Mouse (Mus musculus) kidney, adult 2 months (tissue): ENCODE measurements around the gene Atg4b.

Source experiments
- CTCF ChIP-seq: fragments of 200-500 bp; conservative IDR thresholded peaks from 2 replicates; pipeline ENCODE4 v1.5.1; 2011; ENCODE audit warnings: low read depth, mild to moderate bottlenecking, control low read depth, low read length, moderate library complexity, mixed read lengths; ENCODE audit not compliant: insufficient read depth, insufficient read length
- POLR2A ChIP-seq: fragments of 200-500 bp; IDR thresholded peaks from one replicate; pipeline ENCODE4 v1.6.1; 2011; ENCODE audit warnings: low read depth, low read length, control low read depth

DNA sequence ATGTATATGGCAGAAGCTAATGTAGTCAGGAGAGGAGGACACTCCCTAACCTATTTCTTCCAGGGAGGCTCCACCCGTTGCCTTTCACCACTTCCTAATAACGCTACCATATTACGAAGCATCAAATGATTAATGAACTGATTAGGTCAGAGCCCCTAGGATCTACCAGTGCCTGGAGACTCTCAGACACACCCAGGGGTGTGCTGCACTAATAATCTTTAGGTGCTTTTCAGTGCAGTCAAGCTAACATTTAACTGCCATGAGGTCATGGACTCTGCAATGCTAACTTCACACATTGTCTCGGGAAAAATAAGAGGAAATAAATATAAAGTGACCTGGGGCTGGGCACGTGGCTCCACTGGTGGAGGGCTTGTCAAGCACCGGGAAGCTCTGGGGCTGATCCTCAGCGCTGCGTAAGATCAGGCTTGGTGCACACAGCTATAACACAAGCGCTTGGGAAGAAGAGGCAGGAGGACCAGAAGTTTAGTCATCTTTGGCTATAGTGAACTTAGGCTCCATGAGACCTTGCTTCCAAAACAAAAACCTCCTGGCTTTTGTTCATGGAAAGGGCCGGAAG is 47.7 kb upstream of the Atg4b start:
- TF ChIP-seq CTCF, result no peak
- no peak for TF ChIP-seq POLR2A
